Mouse (Mus musculus) intestine, embryonic 16.5 days (tissue): ENCODE data around the gene Myom3. TPM values are rescaled to one million over a fixed set of nuclear protein-coding genes. Genes with fewer than 3 reads are reported as not detected.
A peak's percentile ranks its signal among the peaks of the same experiment; 100 is the strongest.

Source experiments
- ATAC-seq: fragments of 200-750 bp; cut with Nextera tagmentation; 2 replicates; pipeline ENCODE4 v1.8.0; 2017; ENCODE audit warnings: moderate TSS enrichment, moderate library complexity
- H3K27ac ChIP-seq: fragments of 300-500 bp; sonication (generic); 2 replicates; pipeline ENCODE4 v1.5.1; 2014; ENCODE audit warnings: mild to moderate bottlenecking, low read length
- H3K27me3 ChIP-seq: fragments of 300-500 bp; sonication (generic); replicated peaks from 2 replicates; pipeline ENCODE4 v1.6.1; 2014; ENCODE audit warnings: low read length, control low read depth, mixed read lengths; ENCODE audit not compliant: control insufficient read depth, insufficient read depth
- H3K36me3 ChIP-seq: fragments of 300-500 bp; sonication (generic); 2 replicates; pipeline ENCODE4 v1.6.1; 2014; ENCODE audit warnings: low read length, control low read depth; ENCODE audit not compliant: control insufficient read depth, insufficient read depth
- H3K4me1 ChIP-seq: fragments of 300-500 bp; sonication (generic); 2 replicates; pipeline ENCODE4 v1.6.1; 2014; ENCODE audit warnings: low read length, control low read depth, mixed read lengths; ENCODE audit not compliant: control insufficient read depth, insufficient read depth
- H3K4me2 ChIP-seq: fragments of 300-500 bp; sonication (generic); 2 replicates; pipeline ENCODE4 v1.6.1; 2014; ENCODE audit warnings: low read depth, low read length, control low read depth
- H3K4me3 ChIP-seq: fragments of 300-500 bp; sonication (generic); 2 replicates; pipeline ENCODE4 v1.5.1; 2014; ENCODE audit warnings: mild to moderate bottlenecking, low read length
- H3K9ac ChIP-seq: fragments of 300-500 bp; sonication (generic); 2 replicates; pipeline ENCODE4 v1.6.1; 2014; ENCODE audit warnings: low read depth, low read length
- H3K9me3 ChIP-seq: fragments of 300-500 bp; sonication (generic); 2 replicates; pipeline ENCODE4 v1.6.1; 2016; ENCODE audit warnings: low read length, control low read depth; ENCODE audit not compliant: control insufficient read depth
- WGBS: fragments of 180-500 bp; shearing (Covaris S2); extraction: QIAGEN DNeasy Blood & Tissue Kit; methylation state at CpG from one replicate; pipeline ENCODE4 v1.1.7; 2014; 5-methylcytosine and 5-hydroxymethylcytosine counted together
- polyA plus RNA-seq: library from polyadenylated mRNA; unstranded; fragments of >200 nt; fragmentation: Nextera tagmentation; extraction: Ambion mirVana; gene quantifications from 2 replicates; pipeline ENCODE4 v1.2.1, GENCODE M21; 2015

Myom3 gene
- polyA plus RNA-seq, 1 experiment from 2014 or later: 0.88 TPM

- ATAC-seq: no peak
- H3K4me1 ChIP-seq: peaks cover 27% of the 10 kb centered on the region
- no peaks in the 10 kb centered on the region for H3K36me3 ChIP-seq
- H3K4me2 ChIP-seq: peak overlapping the region; percentile 94
- H3K4me3 ChIP-seq: peak overlapping the region; percentile 88
- H3K9ac ChIP-seq: peak overlapping the region; percentile 94
- WGBS: 68% methylated on average over 11 of the region's 11 CpGs
- H3K27ac ChIP-seq: peak overlapping the region; percentile 98; the same call in 1 of the 2 replicates
- no peaks in the 10 kb centered on the region for H3K27me3 ChIP-seq
- no peaks in the 10 kb centered on the region for H3K9me3 ChIP-seq
Observed at GRCm38 (mm10) chr4:135854630-135855029, 95.1 kb downstream of the Myom3 start.

- 7% methylated on average over 6 of the region's 6 CpGs for WGBS
- ATAC-seq: peak; percentile 12
- peak overlapping the region; percentile 98 for H3K27ac ChIP-seq
- H3K9me3 ChIP-seq: no peaks in the 10 kb centered on the region
- peak overlapping the region; percentile 88 for H3K4me3 ChIP-seq
- no peaks in the 10 kb centered on the region for H3K27me3 ChIP-seq
- H3K4me2 ChIP-seq: peak overlapping the region; percentile 94
- no peaks in the 10 kb centered on the region for H3K36me3 ChIP-seq
- peak overlapping the region; percentile 94 for H3K9ac ChIP-seq
- H3K4me1 ChIP-seq: peaks cover 31% of the 10 kb centered on the region
Observed at GRCm38 (mm10) chr4:135855080-135855479, 95.6 kb downstream of the Myom3 start.

GRCm38 (mm10) chr4:135855536-135856222 lies 96.2 kb downstream of the Myom3 start, which contains the start of gene Srsf10:
Srsf10 (plus strand) TSS chr4:135855747.
- H3K4me2 ChIP-seq: peak within 1 kb of the TSS; percentile 94
- peak; percentile 97 for ATAC-seq
- H3K4me1 ChIP-seq: peaks cover 30% of the 10 kb centered on the region
- H3K27me3 ChIP-seq: no peaks in the 10 kb centered on the region
- peak within 1 kb of the TSS; percentile 88 for H3K4me3 ChIP-seq
- H3K36me3 ChIP-seq: no peaks in the 10 kb centered on the region
- WGBS: 1% methylated on average over 65 of the region's 67 CpGs
- H3K9ac ChIP-seq: peak within 1 kb of the TSS; percentile 94
- H3K9me3 ChIP-seq: no peaks in the 10 kb centered on the region
- H3K27ac ChIP-seq: peak within 1 kb of the TSS; percentile 98

- Histone ChIP-seq H3K9me3 (no peaks in the 10 kb centered on the region), H3K4me3 (peak overlapping the region; percentile 88), H3K27ac (peak overlapping the region; percentile 98), H3K27me3 (no peaks in the 10 kb centered on the region), H3K9ac (peak overlapping the region; percentile 89), H3K4me1 (peaks cover 32% of the 10 kb centered on the region), H3K4me2 (peak overlapping the region; percentile 64), H3K36me3 (no peaks in the 10 kb centered on the region)
- WGBS: under 1% methylated on average over 86 of the region's 91 CpGs
- peak; percentile 79 for ATAC-seq
Observed at GRCm38 (mm10) chr4:135856223-135857091, 96.9 kb downstream of the Myom3 start.

GRCm38 (mm10) chr4:135857597-135858186 lies 98.2 kb downstream of the Myom3 start:
- H3K36me3 ChIP-seq: peaks cover 4% of the 10 kb centered on the region; the same call in 1 of the 2 replicates
- no peak overlapping the region for H3K27ac ChIP-seq
- peak overlapping the region; percentile 64 for H3K4me2 ChIP-seq
- peak overlapping the region; percentile 88 for H3K4me3 ChIP-seq
- peak overlapping the region; percentile 57 for H3K9ac ChIP-seq
- H3K27me3 ChIP-seq: no peaks in the 10 kb centered on the region
- H3K4me1 ChIP-seq: peaks cover 32% of the 10 kb centered on the region
- ATAC-seq: no peak
- no peaks in the 10 kb centered on the region for H3K9me3 ChIP-seq
- WGBS: 3% methylated on average over 7 of the region's 7 CpGs

Other genes starting within 250 kb of the Myom3 start
- gene Grhl3, start 186.1 kb upstream of the Myom3 start, polyA plus RNA-seq: 2.5 and 2.9 TPM in 2 replicates
- gene Ifnlr1, start 73.4 kb upstream of the Myom3 start, polyA plus RNA-seq: 4.3 and 5.2 TPM in 2 replicates
- gene Il22ra1, start 31.5 kb upstream of the Myom3 start, polyA plus RNA-seq: 6.6 and 7.9 TPM in 2 replicates
- gene Srsf10, start 96.0 kb downstream of the Myom3 start, polyA plus RNA-seq: 146 and 157 TPM in 2 replicates
- gene Pnrc2, start 114.1 kb downstream of the Myom3 start, polyA plus RNA-seq: 165 and 171 TPM in 2 replicates
- 0.43 and 0.66 TPM in 2 replicates for gene Cnr2, start 135.7 kb downstream of the Myom3 start, polyA plus RNA-seq
- 214 and 254 TPM in 2 replicates for gene Fuca1, start 161.0 kb downstream of the Myom3 start, polyA plus RNA-seq
- gene Hmgcl, start 186.7 kb downstream of the Myom3 start, polyA plus RNA-seq: 147 and 165 TPM in 2 replicates
- 127 and 130 TPM in 2 replicates for gene Gale, start 204.0 kb downstream of the Myom3 start, polyA plus RNA-seq
- gene Lypla2, start 212.9 kb downstream of the Myom3 start, polyA plus RNA-seq: 111 and 115 TPM in 2 replicates
- gene Pithd1, start 227.5 kb downstream of the Myom3 start, polyA plus RNA-seq: 41.3 and 47.2 TPM in 2 replicates